Mouse (Mus musculus): Measurements from ENCODE around the gene Map7.

Gene Map7

GRCm38 (mm10) chr10:20135350-20136058 lies 12.8 kb upstream of the Map7 start:
- Histone ChIP-seq H3K27me3 (ENCODE audit: control insufficient read depth, insufficient read depth, low read length, poor library complexity, severe bottlenecking) (no peaks in the 10 kb centered on the region), H3K36me3 (ENCODE audit: control insufficient read depth, insufficient read depth, low read length, poor library complexity, severe bottlenecking) (peaks cover 8% of the 10 kb centered on the region)
- DNase-seq (ENCODE audit: low read depth, low spot score): no peak

- Histone ChIP-seq H3K36me3 (ENCODE audit: control insufficient read depth, insufficient read depth, low read length, poor library complexity, severe bottlenecking) (peaks cover 10% of the 10 kb centered on the region), H3K27me3 (ENCODE audit: control insufficient read depth, insufficient read depth, low read length, poor library complexity, severe bottlenecking) (no peaks in the 10 kb centered on the region)
- DNase-seq (ENCODE audit: low read depth, low spot score): no peak
Observed at GRCm38 (mm10) chr10:20136505-20136904, 11.8 kb upstream of the Map7 start.

DNA sequence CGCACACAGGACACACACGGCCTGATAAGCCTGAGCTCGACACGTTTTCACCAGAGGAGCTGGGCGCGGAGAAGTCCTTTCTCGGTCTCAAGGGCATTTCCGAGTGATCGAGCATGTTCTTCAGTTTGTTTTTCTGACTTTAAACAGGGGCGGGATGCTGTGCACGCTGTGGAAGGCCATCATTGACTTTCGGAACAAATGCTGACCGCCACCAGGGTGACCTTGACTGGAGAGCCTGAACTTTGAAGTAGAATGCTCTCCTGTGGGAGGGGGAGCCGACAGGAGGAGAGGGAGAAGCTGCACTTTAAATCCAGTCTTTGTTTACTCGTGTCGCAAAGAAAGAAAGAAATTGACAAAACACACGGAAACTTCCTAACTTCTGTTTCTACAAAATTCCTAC lies 6.9 kb upstream of the Map7 start:
- H3K27me3 ChIP-seq (ENCODE audit: control insufficient read depth, insufficient read depth, low read length, poor library complexity, severe bottlenecking): no peaks in the 10 kb centered on the region
- H3K36me3 ChIP-seq (ENCODE audit: control insufficient read depth, insufficient read depth, low read length, poor library complexity, severe bottlenecking): peaks cover 4% of the 10 kb centered on the region; the same call in 1 of the 2 replicates
- DNase-seq (ENCODE audit: low read depth, low spot score): no peak

DNA sequence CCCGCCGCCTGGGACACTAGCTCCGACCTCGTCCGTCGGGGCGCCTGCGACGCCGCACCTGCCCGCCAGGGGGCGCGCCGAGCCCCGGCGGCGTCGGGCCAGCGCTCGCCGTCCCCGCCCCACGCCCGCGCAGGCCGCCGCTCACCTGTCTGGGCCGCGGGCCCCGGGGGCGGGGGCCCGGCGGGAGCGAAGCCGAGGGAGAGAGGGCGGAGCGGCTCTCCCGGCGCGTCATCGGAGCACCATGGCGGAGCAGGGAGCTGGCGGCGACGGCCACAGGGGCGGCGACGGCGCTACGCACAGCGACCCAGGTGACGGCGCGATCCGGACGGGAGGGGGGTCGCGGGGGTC lies 476 bp downstream of the Map7 start:
- peak; percentile 65 for DNase-seq (ENCODE audit: low read depth, low spot score)
- Histone ChIP-seq H3K27me3 (ENCODE audit: control insufficient read depth, insufficient read depth, low read length, poor library complexity, severe bottlenecking) (peaks cover 4% of the 10 kb centered on the region; the same call in 1 of the 2 replicates), H3K36me3 (ENCODE audit: control insufficient read depth, insufficient read depth, low read length, poor library complexity, severe bottlenecking) (no peaks in the 10 kb centered on the region)

DNA sequence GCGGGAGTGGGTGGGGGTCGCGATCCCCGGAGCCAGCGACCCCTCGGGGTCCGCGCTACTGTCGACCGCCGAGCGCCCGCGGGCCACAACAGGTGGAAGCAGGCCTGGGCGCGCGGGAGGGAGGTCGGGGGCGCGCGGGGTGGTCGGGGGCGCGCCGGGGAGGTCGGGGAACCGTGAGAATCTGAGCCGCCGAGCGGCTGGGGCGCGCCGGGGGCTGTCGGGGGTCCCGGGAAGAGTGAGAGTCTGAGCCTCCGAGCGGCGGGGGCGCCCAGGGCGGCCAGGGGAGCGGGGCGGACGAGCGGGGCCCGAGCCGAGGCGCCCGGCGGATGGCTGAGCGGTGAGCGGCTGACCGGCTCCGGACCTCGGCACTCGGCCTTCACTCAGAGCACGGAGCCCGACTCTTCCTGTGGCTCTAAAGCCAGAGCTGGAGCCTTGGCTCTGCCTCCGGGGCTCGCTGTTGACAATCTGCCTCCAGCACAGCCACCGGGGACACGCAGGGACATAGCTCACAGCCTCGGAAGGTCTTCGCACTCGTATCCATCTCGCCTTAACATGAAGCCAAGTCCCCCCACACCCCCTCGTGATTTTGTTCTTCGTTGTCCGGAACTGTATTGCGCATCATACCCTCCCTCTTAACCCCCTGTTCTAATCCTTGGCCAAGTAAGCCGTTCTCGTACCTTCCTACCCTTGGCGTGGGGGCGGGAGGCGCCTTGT lies 1.0 kb downstream of the Map7 start:
- peak; percentile 50 for DNase-seq (ENCODE audit: low read depth, low spot score)
- peaks cover 4% of the 10 kb centered on the region; the same call in 1 of the 2 replicates for H3K27me3 ChIP-seq (ENCODE audit: control insufficient read depth, insufficient read depth, low read length, poor library complexity, severe bottlenecking)
- H3K36me3 ChIP-seq (ENCODE audit: control insufficient read depth, insufficient read depth, low read length, poor library complexity, severe bottlenecking): no peaks in the 10 kb centered on the region

GRCm38 (mm10) chr10:20149835-20150355 lies 1.6 kb downstream of the Map7 start:
- Histone ChIP-seq H3K36me3 (ENCODE audit: control insufficient read depth, insufficient read depth, low read length, poor library complexity, severe bottlenecking) (no peaks in the 10 kb centered on the region), H3K27me3 (ENCODE audit: control insufficient read depth, insufficient read depth, low read length, poor library complexity, severe bottlenecking) (peaks cover 4% of the 10 kb centered on the region; the same call in 1 of the 2 replicates)
- DNase-seq (ENCODE audit: low read depth, low spot score): peak; percentile 22

DNA sequence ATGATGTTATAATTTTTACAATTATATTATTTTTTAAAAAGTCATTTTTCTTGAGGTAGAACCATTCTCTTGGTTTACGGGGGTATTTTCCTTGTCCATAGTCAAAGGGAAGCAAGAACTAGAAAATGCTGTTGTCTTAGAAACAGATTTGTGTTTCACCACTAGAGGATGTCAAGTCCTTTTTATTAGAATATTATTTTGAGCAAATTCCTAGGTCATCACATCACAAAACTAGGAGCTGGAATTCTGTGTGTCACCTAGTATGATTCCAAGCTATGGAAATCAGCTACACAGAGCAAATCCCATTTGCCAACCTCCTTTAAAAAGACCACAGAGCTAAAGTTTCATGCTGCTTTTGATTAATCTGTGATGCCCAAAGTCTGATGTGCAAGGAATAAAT lies 3.9 kb downstream of the Map7 start:
- peaks cover 4% of the 10 kb centered on the region; the same call in 1 of the 2 replicates for H3K27me3 ChIP-seq (ENCODE audit: control insufficient read depth, insufficient read depth, low read length, poor library complexity, severe bottlenecking)
- no peak for DNase-seq (ENCODE audit: low read depth, low spot score)
- H3K36me3 ChIP-seq (ENCODE audit: control insufficient read depth, insufficient read depth, low read length, poor library complexity, severe bottlenecking): no peaks in the 10 kb centered on the region

GRCm38 (mm10) chr10:20153507-20153906 lies 5.2 kb downstream of the Map7 start:
- H3K36me3 ChIP-seq (ENCODE audit: control insufficient read depth, insufficient read depth, low read length, poor library complexity, severe bottlenecking): no peaks in the 10 kb centered on the region
- no peak for DNase-seq (ENCODE audit: low read depth, low spot score)
- H3K27me3 ChIP-seq (ENCODE audit: control insufficient read depth, insufficient read depth, low read length, poor library complexity, severe bottlenecking): peaks cover 4% of the 10 kb centered on the region; the same call in 1 of the 2 replicates

DNA sequence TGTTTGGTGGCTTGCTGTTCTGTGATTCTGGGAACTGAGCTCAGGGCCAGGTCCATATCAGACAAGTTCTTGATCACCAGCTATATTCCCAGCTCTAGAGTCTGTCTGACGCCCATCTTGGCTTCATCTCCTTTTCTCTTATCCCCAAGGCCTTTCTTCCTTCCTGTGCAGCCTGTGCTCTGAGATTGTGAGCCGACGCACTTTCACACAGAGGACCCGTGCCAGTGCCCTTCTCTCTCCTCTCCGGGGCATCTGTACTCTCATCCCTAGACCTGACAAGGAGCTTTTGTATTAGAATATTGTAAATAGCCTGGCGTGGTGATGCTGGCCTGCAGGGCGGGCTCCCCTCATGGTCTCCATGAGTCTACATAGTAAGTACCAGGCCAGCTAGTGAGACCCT lies 7.1 kb downstream of the Map7 start:
- Histone ChIP-seq H3K36me3 (ENCODE audit: control insufficient read depth, insufficient read depth, low read length, poor library complexity, severe bottlenecking) (no peaks in the 10 kb centered on the region), H3K27me3 (ENCODE audit: control insufficient read depth, insufficient read depth, low read length, poor library complexity, severe bottlenecking) (no peaks in the 10 kb centered on the region; the same call in 1 of the 2 replicates)
- DNase-seq (ENCODE audit: low read depth, low spot score): no peak

- no peaks in the 10 kb centered on the region for H3K27me3 ChIP-seq (ENCODE audit: control insufficient read depth, insufficient read depth, low read length, poor library complexity, severe bottlenecking)
- H3K36me3 ChIP-seq (ENCODE audit: control insufficient read depth, insufficient read depth, low read length, poor library complexity, severe bottlenecking): no peaks in the 10 kb centered on the region
- DNase-seq (ENCODE audit: low read depth, low spot score): no peak
Observed at GRCm38 (mm10) chr10:20157021-20157726, 8.9 kb downstream of the Map7 start.

DNA sequence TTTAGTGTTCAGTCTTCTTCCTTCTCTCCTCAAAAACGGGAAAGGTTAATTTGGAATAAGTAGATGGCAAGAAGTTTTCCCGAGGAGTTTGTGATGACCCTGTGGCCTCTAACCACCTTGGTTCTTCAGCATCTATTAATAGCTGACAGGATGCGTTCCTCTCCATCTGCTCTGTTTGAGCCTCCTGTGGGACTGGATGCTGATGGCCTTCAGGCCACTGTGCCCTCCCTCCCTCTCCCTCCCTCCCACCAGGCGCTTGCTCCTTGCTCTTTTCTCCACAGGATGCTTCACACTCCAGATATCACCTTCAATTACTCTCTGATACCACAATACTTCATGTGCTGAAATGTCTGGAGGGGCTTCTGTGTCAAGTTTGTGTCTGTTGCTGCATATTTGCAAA lies 10.5 kb downstream of the Map7 start:
- no peaks in the 10 kb centered on the region for H3K36me3 ChIP-seq (ENCODE audit: control insufficient read depth, insufficient read depth, low read length, poor library complexity, severe bottlenecking)
- no peaks in the 10 kb centered on the region for H3K27me3 ChIP-seq (ENCODE audit: control insufficient read depth, insufficient read depth, low read length, poor library complexity, severe bottlenecking)
- DNase-seq (ENCODE audit: low read depth, low spot score): no peak

DNA sequence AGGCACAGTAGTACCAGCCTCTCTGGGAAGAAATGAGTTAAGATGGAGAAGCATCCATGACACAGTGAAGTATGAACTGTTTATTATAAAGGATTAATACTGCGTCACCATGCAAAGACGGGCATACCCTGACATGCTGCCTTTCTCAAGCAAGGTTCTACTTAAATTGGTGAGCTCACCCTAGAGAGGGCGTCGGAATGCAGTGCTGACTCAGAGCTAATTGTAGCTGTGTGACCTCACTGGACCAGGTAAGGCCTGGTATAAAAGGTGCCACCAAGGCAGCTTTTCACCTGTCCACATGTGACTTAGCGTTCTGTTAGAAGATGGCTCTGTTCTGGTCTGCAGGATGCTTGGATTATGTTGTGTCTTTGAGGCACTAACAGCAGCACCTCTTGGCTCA lies 11.0 kb downstream of the Map7 start:
- no peaks in the 10 kb centered on the region for H3K36me3 ChIP-seq (ENCODE audit: control insufficient read depth, insufficient read depth, low read length, poor library complexity, severe bottlenecking)
- H3K27me3 ChIP-seq (ENCODE audit: control insufficient read depth, insufficient read depth, low read length, poor library complexity, severe bottlenecking): no peaks in the 10 kb centered on the region
- no peak for DNase-seq (ENCODE audit: low read depth, low spot score)

DNA sequence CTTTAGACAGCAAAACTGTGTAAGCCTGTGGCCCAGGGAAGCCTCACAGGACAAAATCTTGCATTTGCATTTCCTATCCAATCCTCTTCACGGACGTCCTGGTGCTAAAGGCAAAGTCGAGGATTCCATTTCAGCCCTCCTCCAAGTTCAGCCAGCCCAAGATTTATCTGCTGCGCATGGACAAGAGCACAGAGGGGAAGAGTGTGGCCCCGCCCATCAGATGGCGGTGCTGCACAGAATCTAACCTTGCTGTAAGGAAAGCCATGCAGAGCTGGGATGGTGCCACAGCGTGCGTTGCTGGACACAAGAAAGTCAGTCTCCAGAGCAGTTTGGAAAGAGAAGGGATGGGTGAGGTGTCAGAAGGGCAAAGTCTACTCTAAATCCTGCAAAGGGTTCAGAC lies 12.6 kb downstream of the Map7 start:
- H3K27me3 ChIP-seq (ENCODE audit: control insufficient read depth, insufficient read depth, low read length, poor library complexity, severe bottlenecking): no peaks in the 10 kb centered on the region
- no peaks in the 10 kb centered on the region for H3K36me3 ChIP-seq (ENCODE audit: control insufficient read depth, insufficient read depth, low read length, poor library complexity, severe bottlenecking)
- DNase-seq (ENCODE audit: low read depth, low spot score): no peak

DNA sequence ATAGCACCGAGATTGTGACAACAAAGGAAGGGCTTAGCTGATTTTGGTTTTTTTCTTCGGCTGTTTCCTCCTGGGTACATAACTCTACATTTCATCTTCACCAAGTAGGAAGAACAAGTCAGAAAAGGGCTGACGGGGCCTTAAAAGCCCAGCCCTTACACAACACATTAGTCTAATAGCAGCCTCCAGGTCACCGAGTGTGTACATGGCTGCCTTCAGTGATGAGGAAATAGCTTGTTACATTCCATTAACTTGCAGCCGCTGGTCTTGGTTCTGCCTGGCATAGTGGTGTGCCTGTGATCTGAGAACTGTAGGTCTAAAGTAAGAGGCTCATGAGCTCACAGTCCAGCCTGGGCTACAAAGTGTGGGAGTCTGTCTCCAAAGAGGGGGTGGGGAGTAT lies 16.5 kb downstream of the Map7 start:
- no peaks in the 10 kb centered on the region for H3K27me3 ChIP-seq (ENCODE audit: control insufficient read depth, insufficient read depth, low read length, poor library complexity, severe bottlenecking)

GRCm38 (mm10) chr10:20166797-20167196 lies 18.5 kb downstream of the Map7 start:
- DNase-seq (ENCODE audit: low read depth, low spot score): no peak
- Histone ChIP-seq H3K27me3 (ENCODE audit: control insufficient read depth, insufficient read depth, low read length, poor library complexity, severe bottlenecking) (no peaks in the 10 kb centered on the region), H3K36me3 (ENCODE audit: control insufficient read depth, insufficient read depth, low read length, poor library complexity, severe bottlenecking) (no peaks in the 10 kb centered on the region)

More for the DNA sequence above, 16.5 kb downstream of the Map7 start:
- no peaks in the 10 kb centered on the region for H3K36me3 ChIP-seq (ENCODE audit: control insufficient read depth, insufficient read depth, low read length, poor library complexity, severe bottlenecking)
- DNase-seq (ENCODE audit: low read depth, low spot score): no peak
